Mouse (Mus musculus) embryonic fibroblast, embryonic 13.5 days (primary cell): ENCODE results near the gene Tbc1d13.
"Not testable (repeated sequence)": the region's sequence is repeated elsewhere in the genome, so short reads cannot be mapped to it uniquely, and the experiment has no call there.

Experiments
- CTCF ChIP-seq: IDR thresholded peaks from 2 replicates; pipeline ENCODE4 v1.5.1; 2011; ENCODE audit warnings: mild to moderate bottlenecking, control low read depth, low read length, moderate library complexity, borderline replicate concordance; ENCODE audit not compliant: insufficient read depth
- POLR2A ChIP-seq: IDR thresholded peaks from 2 replicates; pipeline ENCODE4 v1.6.1; 2011; ENCODE audit warnings: low read depth, mild to moderate bottlenecking, control low read depth, low read length, moderate library complexity

- TF ChIP-seq CTCF, POLR2A: not testable (repeated sequence)
Observed at GRCm38 (mm10) chr2:30131240-30131639, 2.3 kb upstream of the Tbc1d13 start.
